Mouse (Mus musculus): ENCODE results near the gene Kctd8.
"Not testable (repeated sequence)": the region's sequence is repeated elsewhere in the genome, so short reads cannot be mapped to it uniquely, and the experiment has no call there.

Kctd8 gene

DNA sequence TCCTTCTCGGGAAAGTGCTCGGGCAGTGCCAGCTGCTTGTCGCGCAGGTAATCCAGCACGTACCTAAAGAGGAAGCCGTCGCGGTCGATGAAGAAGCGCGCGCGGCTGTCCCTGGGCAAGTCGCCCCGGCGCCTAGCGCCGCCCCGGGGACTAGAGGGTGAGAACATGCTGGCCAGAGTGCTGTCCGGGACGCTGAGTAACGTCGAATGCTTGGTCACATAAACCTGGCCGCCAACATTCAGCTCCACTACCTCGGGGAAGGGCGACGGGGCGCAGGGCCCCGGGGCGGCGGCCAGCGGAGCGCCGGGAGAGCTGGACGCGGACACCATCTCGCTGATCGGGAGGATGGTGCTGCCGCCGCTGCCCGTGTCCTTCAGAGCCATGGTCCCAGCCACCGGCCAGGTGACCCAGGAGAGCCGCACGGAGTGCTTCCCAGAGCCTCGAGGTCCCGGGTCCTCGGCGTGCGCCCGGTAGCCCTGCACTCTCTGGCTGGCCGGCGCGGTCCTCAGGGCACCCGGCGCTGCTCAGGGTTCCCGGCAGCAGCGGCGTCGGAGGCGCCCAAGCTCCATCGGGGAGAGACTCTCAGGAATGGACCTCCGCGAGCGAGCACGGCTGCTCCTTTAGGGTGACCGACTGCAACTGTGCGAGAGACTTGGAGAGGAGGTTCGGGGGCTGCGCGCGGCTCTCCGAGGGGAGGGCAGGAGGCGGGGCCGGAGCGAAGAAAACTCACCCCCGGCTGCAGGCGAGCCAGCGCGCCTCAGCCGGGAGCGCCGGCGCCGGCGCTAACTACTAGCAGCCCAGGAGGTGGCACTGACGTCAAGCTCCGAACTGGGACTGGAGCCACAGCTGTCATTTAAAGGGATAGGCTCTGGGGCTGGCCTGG is at the start of gene Kctd8:
Gene Kctd8 (minus strand): TSS at position 761 of the 883 bp plus-strand sequence.
- DNase-seq, result peak; percentile 35 to 62

DNA sequence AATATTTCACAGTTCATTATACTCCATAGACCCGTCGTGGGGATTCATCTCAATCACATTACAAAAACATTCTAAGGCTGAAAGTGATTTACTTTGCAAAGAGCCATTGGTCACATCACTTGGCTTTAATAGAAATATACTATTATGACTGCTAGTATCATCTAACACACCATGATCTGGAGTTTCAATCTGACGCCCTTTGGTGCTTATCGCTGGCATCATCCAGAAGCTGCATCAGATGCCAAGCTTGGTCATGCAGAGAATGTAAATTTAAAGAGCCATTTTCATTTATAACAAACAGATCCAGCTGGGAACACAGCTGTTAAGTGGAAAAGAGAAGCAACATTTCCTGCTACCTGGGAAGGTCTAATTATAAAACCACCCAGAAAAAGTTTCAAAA is 37.6 kb upstream of the Kctd8 start:
- no peak for DNase-seq

DNA sequence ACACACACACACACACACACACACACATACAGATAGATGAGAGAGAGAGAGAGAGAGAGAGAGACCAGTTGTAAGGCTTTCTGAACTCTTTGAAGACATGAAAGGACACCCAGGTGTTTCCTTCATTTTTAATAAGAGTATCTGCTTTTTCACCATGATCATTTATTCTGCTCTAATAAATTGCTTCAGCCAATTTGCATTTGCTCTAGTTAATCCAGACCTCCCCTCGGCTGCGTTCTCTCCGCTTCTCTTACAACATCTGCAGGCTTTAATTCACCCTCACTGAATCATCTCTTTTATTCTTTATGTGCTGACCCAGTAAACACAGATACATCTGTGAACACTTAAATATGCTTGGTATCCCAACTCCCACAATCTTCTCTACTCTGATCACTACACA is 9.1 kb upstream of the Kctd8 start:
- DNase-seq, result no peak

DNA sequence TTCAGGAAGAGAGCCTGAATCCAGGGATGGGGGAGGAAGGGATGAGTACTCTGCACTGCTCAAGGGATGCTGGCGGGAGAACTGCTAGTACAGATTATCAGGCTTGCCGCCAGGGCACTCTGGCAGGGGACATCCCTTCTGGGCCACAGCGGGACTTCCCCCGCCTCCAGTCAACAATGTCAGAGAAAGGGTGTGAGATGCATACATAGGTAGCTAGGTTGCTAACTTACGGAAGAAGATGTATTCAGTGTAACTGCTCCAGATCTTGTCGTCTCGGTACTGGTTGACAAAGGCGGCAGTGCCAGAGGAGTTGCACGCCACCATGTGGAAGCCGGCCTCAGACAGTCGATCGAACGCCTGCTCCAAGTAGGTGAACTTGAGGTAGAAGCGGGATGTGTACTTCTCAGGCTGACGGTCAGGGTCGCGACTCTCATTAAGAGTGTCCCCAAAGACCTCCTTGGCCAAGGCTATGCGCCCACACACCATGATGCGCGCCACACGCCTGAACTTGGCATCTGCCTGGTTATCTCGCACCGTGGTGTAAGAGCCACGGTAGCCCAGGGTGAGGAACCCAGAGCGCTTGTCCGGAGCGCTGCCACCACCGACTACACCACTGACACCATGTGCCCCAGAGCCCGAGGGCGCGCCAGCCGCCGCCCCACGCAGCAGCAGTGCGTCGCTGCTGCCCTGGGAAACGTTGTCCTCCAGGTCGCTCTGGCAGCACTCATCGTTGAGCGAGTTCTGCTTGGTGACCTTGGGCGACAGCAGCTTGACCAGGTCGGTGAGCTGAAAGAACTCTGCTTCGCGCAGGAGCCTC is 1.2 kb downstream of the Kctd8 start:
- peak; percentile 7 to 33 for DNase-seq

DNA sequence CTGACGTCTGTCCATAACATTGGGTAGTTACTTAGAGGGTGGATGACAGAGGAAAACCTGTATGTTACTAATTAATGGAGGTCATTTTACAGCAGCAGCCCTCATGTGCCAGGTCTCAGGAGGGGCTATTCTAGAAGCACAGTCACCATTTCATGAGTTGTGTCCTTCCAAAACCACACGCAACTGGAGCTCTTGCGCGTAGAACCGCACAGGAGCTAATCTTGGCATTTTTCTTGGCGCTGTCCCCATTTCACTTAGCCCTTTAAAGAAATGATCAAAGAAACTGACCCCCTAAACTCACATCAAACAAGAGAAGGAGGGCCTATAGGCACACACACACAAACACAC is 1.9 kb downstream of the Kctd8 start:
- DNase-seq, result no peak

DNA sequence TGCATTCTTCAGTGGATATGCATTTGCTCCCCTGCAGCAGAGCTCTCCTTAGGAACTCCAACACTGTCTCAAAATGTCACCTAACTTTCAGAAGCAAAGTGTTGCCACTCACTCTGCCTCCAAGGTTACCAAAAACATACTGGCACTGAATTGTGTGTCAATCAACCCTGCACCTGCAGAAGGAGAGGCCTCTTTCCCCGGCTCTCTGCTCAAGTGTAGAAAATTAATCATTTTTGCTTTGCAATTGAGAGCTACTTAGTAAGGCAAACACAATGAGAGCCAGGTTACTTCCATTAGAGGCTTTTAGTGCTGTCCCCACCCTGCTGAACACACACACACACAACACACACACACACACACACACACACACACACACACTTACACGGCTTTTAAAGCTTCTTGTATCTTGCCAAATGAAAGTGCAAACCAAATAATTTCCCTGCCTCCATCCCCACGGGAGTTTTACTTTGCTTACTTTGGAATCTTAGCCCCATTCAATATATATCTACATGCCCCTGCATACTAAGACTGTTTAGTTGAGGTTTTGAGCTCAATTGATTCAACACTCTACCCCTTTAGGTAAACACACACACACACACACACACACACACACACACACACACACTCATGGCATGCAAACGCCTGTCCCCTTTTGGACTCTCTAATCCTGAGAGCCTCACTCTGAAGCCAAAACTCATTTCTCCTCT is 2.4 kb downstream of the Kctd8 start:
- DNase-seq, result no peak

DNA sequence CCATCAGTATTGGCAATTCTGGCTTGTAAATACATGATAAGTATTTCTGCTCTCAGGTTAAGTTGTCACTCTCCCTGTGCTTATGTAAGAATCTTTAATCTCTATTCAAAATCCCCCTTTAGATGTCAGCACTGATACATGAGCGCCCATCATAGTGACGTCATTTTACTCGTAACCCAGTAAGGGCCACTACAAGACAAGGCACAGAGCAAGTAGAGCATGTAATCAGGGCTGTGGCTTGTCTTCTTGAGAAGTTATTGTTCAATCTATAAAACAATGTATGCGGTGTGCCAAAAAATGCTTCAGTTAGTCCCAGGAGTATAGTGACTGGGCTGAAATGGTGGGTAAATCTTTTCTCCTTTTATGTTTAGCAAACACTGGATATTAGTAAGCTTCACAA is 13.9 kb downstream of the Kctd8 start:
- DNase-seq, result no peak

DNA sequence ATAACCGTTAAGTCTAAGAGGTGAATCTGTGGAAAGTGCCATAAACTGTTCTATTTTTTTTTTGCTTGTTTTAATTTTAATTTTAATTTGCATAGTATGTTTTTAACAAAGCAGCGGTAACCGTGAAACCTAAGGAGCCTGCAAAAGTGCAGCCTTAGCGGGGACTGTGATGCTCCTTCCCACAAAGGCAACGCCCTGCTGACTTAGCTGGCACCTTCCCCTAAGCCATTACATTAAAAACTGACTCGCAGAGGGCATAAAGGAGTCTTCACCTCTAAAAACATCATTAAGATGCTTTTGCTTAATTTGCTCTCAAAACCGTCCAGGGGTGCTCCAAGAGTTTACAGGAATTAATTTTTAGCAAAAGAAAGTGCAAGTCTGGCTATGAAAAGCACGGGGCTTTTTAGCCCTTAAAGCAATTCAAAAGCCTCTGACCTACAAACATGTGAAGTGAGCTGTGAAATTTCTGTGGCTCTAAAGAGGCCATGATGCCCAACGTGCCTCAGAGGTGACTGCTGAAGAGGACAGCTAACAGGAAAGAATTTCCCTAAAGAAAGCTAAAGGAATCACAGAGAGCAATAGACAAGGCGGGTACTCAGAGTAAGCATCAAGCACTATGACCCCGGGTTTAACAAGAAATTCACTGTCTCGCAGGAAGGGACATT is 16.8 kb downstream of the Kctd8 start:
- no peak for DNase-seq

DNA sequence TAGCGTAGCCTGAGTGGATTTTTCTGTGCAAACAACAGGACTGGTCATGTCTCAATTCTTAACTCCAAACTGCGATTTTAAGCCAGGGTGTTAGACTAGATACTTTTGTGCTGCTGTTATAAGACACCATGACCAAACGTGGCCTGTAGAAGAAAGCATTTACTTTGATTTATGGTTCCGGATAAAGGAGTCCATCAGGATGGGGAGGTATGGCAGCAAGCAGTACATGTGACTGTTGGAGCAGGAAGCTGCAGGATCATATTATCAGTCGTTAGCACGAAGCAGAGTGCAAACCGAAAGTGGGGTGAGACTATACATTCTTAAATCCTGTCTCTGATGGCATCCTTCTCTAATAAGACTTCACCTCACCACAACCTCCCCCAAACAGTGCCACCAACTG is 28.9 kb downstream of the Kctd8 start:
- DNase-seq, result no peak

DNA sequence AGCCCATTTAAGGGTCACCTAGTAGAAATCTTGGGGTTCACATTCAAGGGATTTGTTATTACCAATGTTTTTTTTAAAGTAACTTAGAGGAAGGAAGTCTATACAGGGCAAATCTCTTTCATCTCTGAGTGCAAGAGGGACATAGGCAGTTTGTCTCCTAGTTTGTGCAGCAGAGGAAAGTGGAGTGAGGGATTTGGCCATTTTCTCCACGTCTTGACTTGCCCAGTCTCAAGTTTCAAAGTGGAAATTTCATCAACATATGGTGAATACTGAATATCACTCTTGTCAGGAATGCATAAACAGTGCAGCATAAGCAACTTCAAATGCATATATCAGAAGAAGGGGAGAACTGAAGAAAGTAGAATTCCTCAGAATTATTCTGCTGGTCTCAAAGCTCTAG is 39.8 kb downstream of the Kctd8 start:
- DNase-seq, result no peak

DNA sequence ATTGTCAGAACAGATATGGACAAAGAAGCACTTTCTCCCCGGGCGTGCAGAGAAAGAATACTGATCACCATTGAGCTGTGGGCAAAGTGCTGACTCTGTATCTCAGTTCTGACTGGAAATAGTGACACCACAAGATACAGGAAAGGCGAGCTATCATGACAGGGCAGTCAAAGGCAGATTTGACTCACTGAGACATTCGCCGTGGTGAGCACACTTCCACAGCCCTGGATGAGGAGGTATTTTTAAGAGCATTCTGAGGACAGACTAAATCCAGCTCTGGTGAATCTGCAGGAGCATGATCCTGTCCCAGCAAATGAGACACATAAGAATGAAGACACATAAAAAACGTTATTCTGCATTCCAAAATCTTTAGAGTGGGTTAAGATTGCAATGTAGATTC is 49.1 kb downstream of the Kctd8 start:
- no peak for DNase-seq

DNA sequence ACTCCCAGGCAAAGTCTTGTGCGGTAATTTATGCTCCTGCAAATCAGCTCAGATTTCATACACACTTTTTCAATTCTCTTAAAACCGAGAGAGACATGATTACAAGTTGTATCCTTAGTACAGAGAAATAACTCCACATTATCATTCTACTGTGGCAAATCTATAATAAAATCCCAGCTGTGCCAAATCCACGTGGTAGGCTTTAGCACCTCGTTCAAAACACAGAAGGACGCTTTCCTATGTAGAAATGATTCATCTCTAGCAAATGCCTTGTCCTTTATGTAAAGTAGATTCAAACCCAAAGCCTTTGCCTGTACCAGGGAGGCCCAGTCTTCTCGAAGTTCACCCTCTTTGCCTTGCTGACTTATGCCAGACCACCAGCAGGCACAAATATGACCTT is 57.1 kb downstream of the Kctd8 start:
- no peak for DNase-seq

DNA sequence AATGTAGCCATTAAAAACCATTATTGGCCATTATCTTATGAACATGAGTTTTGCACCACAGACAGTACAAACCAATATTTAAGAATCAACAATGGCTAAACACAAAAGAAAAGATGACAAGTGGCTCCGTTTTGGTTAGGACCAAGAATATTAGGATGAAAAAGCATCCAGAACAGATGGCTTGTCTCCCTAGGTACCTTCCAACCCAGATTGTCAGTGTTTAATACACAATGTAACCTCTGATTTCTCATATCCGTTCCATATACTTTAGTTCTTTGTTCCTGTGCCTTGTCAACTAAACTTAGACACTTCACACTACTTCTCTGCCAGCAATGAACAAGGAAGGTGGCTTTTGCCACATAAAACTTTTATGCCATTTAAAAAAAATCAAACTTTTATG is 89.1 kb downstream of the Kctd8 start:
- no peak for DNase-seq

DNA sequence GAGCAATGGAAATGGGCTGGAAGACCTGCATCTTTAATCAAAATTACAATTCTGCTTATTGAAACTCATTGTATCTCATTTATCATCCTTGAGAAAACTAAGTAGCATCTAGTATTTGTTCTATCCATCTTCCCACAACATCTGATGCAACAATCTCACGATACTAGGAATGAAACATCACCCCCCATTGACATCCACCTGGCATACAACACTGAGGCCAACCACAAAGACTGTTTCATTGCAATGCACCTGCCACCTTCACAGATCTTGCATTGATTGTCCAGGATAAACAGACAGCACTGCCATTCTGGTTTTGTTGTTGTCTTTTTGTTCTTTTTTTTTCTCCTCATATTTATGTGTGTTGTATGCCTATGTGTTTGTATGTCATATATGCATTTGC is 99.5 kb downstream of the Kctd8 start:
- DNase-seq, result no peak

DNA sequence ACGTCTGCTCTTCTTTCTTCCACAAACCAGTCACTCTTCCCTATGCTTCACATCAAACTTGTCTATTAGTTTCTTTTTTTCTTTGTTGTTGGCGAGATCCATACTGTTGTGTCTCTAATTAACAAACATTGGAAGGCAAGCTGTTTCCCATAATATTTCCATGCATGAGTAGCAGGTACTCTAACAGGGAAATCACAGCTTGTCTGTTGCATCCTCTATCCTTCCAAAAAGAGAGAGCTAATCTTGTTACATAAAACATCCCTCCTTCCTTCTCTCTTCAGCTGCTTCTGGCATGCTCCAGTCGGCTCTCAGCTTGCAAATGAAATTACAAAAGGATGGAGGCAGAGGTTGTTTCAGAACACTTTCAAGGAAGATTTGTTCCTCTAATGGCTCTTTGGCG is 107.9 kb downstream of the Kctd8 start:
- DNase-seq, result no peak

DNA sequence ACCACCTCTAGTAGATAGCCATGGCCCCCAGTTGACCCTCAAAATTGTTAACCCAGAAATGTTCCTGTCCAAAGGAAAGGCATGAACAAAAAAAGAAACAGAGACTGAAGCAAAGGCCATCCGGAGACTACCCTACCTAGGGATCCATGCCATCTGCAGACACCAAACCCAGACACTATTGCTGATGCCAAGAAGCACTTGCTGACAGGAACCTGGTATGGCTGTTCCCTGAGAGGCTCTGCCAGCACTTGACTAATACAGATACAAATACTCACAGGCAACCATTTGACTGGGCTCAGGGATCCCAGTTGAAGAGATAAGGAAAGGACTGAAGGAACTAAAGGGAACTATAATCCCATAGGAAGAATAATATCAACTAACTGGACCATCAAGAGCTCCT is 109.8 kb downstream of the Kctd8 start:
- not testable (repeated sequence) for DNase-seq

DNA sequence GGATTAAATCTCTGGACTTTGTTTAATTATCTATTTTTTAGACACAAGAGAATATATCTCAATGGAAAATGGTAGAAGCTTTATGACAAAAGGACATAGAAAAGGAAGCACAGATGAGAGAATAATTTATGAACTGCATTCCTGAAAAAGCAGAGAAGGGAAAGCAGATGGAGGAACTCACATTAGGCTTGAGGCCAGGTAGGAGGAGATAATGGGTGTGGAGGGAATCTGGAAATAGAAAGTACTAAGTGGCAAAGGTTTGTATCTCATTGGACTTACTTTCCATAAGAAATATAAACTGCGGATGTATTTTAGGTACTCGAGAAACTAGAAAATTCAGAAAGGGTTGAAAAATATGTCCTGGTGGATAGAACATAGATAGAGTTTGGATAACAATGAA is 114.3 kb downstream of the Kctd8 start:
- no peak for DNase-seq

DNA sequence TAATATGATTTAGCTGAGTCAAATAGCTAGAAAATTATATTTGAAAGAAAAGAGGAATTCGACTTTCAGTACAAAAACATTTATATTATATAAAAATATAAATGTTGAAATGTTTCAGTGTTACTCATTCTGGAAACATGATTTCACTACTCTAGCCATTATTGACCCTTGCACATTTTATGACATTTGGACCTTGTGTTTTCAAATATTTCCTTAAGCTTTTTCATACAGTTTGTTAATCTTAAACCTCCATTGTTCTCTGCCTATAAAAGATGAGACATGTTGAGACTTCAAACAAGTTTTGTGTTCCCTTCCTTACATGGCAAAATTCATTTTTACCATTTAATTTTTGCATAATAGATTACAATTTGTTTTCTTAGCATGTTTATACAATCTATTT is 118.9 kb downstream of the Kctd8 start:
- no peak for DNase-seq

DNA sequence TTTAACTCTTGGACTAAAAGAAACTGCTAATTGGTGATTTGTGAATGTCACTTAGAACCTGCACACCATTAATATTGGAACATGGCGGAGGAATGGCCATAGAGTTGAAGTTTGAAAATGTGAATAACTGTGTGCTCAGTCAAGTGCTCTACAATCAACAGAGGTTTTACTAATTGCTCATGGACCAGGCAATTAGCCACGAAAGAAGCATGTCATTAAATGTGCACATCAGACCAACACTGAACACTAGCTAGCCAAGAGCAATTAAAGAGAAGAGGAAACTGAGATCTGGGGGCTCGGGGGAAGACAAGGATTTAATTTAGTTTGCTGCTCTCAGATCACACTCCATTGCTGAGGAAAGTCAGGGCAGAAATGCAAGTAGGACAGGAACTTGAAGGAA is 126.3 kb downstream of the Kctd8 start:
- no peak for DNase-seq

DNA sequence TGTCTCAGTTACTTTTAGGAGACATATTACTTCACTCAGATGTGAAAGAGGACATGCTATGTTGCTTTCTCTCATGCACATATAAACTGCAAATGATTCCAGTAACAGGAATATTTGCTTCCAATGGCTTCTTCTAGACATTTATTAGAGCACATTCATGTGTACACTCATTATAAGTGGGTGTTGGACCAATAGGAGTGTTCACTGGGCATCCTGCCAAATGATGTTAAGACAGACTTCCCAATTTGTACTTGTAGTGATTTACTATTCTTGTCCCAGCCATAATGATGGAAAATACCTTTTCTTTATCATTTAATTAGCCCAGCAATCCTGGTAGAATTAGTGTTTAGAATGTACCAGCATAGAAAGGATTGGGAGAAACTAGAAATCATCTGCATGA is 132.1 kb downstream of the Kctd8 start:
- no peak for DNase-seq

DNA sequence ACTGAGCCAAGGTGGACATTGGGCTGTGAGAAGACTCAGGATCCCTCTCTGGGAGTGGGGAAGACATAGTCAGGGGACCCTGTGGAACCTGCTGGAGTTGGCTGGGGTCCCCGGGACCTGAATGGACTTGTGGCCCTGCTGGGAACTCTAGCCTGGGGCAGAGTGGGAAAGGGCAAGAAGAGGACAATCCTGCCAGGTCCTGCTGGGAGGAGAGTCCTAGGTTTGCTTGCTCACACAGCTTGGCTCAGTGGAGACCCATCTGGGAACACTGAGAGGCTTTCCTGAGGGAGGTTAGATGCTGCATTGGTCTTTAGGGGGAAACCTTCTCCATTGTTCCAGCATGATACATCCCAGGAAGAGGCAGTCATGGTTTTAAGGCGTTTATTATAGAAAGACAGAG is 133.8 kb downstream of the Kctd8 start:
- peak in 1 of 2 experiments; percentile 25 for DNase-seq

DNA sequence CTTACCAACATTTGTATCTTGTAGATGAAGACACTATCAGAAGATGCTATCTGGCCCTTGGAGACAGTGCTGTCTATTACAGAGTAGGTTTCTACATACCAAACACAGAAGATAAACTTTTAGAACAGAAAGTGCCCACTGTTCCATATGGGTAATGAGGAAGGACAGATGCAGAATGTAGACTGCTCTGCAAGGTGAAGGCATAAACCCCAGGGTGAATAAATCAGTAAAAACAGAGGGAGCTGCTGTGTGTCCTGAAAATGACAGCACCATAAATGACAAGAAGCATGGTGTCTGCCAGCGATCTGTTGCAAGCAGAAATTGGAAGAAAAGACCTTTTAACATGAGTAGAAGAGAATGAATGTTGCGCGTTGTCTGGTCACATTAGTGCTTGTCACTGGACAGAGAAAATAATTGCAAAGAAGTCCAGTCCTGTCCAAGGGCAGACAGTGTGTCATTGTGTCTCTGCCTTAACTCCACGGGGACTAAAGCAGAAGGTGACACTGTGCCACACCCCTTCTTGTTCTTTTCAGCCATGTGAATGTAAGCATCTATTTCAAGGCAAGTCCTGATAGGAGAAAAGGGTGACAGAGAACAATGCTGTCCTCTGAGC is 181.5 kb downstream of the Kctd8 start:
- no peak for DNase-seq

DNA sequence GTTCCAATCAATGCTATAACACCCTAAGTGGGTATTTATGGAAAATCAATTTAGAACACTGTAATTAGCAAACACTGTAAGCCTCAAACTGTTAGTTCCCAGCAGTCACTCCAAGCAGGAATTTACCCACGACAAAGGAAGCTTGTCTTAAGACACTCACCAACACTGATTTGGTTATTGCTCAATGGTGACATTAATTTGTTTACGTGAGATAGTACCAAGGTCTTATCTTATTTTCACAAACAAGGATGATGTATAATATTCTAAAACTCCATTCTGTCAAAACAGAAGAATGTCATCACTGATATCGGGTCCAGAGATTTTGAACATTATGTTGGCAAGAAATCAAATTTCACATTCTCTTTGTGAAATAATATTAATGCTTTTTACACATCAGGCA is 185.0 kb downstream of the Kctd8 start:
- DNase-seq, result no peak
